Mouse (Mus musculus): ENCODE results near the gene Barhl1. TPM values are rescaled to one million over a fixed set of nuclear protein-coding genes. Genes with fewer than 3 reads are reported as not detected.

Gene Barhl1
- total and polyA plus RNA-seq, 3 experiments, result 0.15 to 0.47 TPM; not detected in 1

DNA sequence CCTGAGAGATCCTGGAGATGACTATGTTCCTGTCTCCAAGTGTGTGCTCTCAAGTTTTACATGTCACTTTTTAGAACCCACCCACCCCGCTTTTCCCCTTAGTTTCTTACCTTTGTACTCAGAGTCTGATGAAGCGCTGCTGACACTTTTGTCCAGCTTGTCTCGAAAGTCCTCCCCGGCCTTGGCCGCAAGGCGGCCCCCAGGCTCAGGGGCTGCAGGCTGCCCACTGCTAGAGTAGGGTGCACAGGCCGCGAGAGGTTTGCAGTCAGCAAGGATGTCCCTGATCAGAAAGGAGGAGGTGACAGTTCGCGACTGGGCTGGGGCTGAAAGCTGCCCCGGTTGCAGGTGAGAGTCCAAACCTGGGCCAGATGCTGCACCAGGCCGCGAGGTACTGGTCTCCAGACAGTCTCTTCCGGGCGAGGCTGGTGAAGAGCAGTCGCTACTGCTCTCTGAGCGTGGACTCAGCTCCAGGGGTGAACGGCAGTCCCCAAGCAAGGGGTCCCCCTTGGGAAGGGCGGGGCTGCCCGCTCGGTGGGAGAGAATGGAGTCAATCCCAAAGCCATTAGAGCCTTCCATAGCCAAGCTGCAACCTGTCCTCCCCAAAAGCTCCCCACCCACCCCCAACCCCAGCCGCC lies 1.2 kb downstream of the Barhl1 start:
- H3K79me2 ChIP-seq (ENCODE audit: control insufficient read depth, insufficient read depth, low read length, poor library complexity), result no peaks in the 10 kb centered on the region
- H3K36me3 ChIP-seq (ENCODE audit: control insufficient read depth in 1 of 2, insufficient read depth in 2 of 2, low read length in 2 of 2), result no peaks in the 10 kb centered on the region
- no peak for DNase-seq (ENCODE audit: low read depth, low spot score)
- H3K9ac ChIP-seq (ENCODE audit: control insufficient read depth, low read depth, low read length, poor library complexity, severe bottlenecking), result no peak overlapping the region
- H3K27ac ChIP-seq (ENCODE audit: control insufficient read depth, low read depth, low read length), result no peak overlapping the region
- no peak overlapping the region for H3K4me3 ChIP-seq (ENCODE audit: control insufficient read depth in 1 of 2, insufficient read depth in 1 of 2, low read depth in 2 of 2, low read length in 2 of 2)
- H3K27me3 ChIP-seq (ENCODE audit: control insufficient read depth in 1 of 2, insufficient read depth in 2 of 2, low read length in 2 of 2), result no peaks in the 10 kb centered on the region
- TF ChIP-seq GATA1 (IDR thresholded peaks at IDR 0.05; ENCODE audit: low read depth, low read length) (no peak), BHLHE40 (IDR thresholded peaks at IDR 0.05; ENCODE audit: borderline replicate concordance, low read depth, low read length) (no peak)
- no peaks in the 10 kb centered on the region for H3K4me1 ChIP-seq (ENCODE audit: control insufficient read depth in 1 of 2, insufficient read depth in 2 of 2, low read length in 2 of 2)
- H3K9me3 ChIP-seq (replicated peaks; ENCODE audit: insufficient read depth, low read length), result no peaks in the 10 kb centered on the region

DNA sequence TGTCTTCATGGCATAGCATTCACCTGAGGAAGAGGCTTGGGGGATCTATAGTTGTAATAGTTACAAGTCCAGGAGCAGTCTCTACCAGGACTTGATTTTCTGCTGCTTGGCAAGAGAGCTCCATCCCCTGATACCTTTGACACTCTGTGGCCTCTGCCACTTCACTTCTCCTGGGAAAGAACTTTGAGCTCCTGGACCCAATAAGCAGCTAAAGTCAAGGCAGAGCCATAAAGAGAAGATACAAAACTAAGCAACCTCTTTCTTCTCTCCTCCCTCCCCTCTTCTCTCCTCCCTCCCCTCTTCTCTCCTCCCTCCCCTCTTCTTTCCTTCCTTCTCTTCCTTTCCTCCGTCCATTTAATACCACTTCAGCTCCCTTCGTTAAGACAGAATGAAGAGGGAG lies 2.3 kb downstream of the Barhl1 start:
- Histone ChIP-seq H3K4me1 (ENCODE audit: control insufficient read depth in 1 of 2, insufficient read depth in 2 of 2, low read length in 2 of 2) (no peaks in the 10 kb centered on the region), H3K9ac (ENCODE audit: control insufficient read depth, low read depth, low read length, poor library complexity, severe bottlenecking) (no peak overlapping the region), H3K4me3 (ENCODE audit: control insufficient read depth in 1 of 2, insufficient read depth in 1 of 2, low read depth in 2 of 2, low read length in 2 of 2) (no peak overlapping the region), H3K27me3 (ENCODE audit: control insufficient read depth in 1 of 2, insufficient read depth in 2 of 2, low read length in 2 of 2) (no peaks in the 10 kb centered on the region), H3K9me3 (replicated peaks; ENCODE audit: insufficient read depth, low read length) (no peaks in the 10 kb centered on the region), H3K27ac (ENCODE audit: control insufficient read depth, low read depth, low read length) (no peak overlapping the region), H3K79me2 (ENCODE audit: control insufficient read depth, insufficient read depth, low read length, poor library complexity) (no peaks in the 10 kb centered on the region), H3K36me3 (ENCODE audit: control insufficient read depth in 1 of 2, insufficient read depth in 2 of 2, low read length in 2 of 2) (no peaks in the 10 kb centered on the region)
- no peak for DNase-seq (ENCODE audit: low read depth, low spot score)
- TF ChIP-seq MXI1 (IDR thresholded peaks at IDR 0.05; ENCODE audit: low read depth, low read length), result no peak
- TF ChIP-seq MYC (IDR thresholded peaks at IDR 0.05; ENCODE audit: low read depth, low read length), result no peak

DNA sequence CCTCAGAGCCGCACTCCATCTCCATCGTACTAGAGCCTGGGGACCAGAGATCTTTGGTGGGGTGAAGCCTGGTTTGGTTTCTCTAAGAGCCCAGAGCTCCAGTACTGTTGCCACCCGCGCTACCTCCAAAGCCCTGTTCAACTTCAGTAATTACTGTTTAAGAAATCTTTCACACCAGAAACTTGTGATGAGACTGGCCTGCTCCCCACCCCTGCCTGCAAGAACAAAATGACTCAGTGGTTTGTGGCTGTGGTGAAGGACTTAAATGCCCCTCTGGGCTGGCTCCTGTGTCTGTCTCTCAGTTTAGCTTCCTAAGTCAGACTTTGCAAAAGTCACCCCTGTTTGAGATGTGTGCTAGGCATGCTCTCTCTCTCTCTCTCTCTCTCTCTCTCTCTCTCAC lies 3.5 kb downstream of the Barhl1 start:
- Histone ChIP-seq H3K4me1 (ENCODE audit: control insufficient read depth in 1 of 2, insufficient read depth in 2 of 2, low read length in 2 of 2) (no peaks in the 10 kb centered on the region), H3K79me2 (ENCODE audit: control insufficient read depth, insufficient read depth, low read length, poor library complexity) (no peaks in the 10 kb centered on the region), H3K27me3 (ENCODE audit: control insufficient read depth in 1 of 2, insufficient read depth in 2 of 2, low read length in 2 of 2) (no peaks in the 10 kb centered on the region), H3K27ac (ENCODE audit: control insufficient read depth, low read depth, low read length) (no peak overlapping the region), H3K9me3 (replicated peaks; ENCODE audit: insufficient read depth, low read length) (no peaks in the 10 kb centered on the region), H3K36me3 (ENCODE audit: control insufficient read depth in 1 of 2, insufficient read depth in 2 of 2, low read length in 2 of 2) (no peaks in the 10 kb centered on the region), H3K4me3 (ENCODE audit: control insufficient read depth in 1 of 2, insufficient read depth in 1 of 2, low read depth in 2 of 2, low read length in 2 of 2) (no peak overlapping the region), H3K9ac (ENCODE audit: control insufficient read depth, low read depth, low read length, poor library complexity, severe bottlenecking) (no peak overlapping the region)
- DNase-seq (ENCODE audit: low read depth, low spot score), result no peak
- TF ChIP-seq BHLHE40 (IDR thresholded peaks at IDR 0.05; ENCODE audit: borderline replicate concordance, low read depth, low read length) (no peak), POLR2AphosphoS5 (IDR thresholded peaks at IDR 0.05; ENCODE audit: borderline replicate concordance, low read depth, low read length) (no peak), EP300 (IDR thresholded peaks at IDR 0.05; ENCODE audit: low read depth in 1 of 2, low read length in 2 of 2) (no peak), MYC (IDR thresholded peaks at IDR 0.05; ENCODE audit: low read depth, low read length) (no peak), CHD2 (IDR thresholded peaks at IDR 0.05; ENCODE audit: low read length) (no peak), USF2 (IDR thresholded peaks at IDR 0.05; ENCODE audit: borderline replicate concordance in 1 of 2, insufficient read depth in 1 of 2, low read depth in 1 of 2, low read length in 2 of 2) (no peak), GABPA (IDR thresholded peaks at IDR 0.05; ENCODE audit: low read depth, low read length) (no peak), NRF1 (IDR thresholded peaks at IDR 0.05; ENCODE audit: insufficient read depth, low read depth, low read length, poor library complexity, severe bottlenecking) (no peak), ZNF384 (IDR thresholded peaks at IDR 0.05; ENCODE audit: low read depth, low read length) (no peak)
